Mouse (Mus musculus): ENCODE measurements around the gene Slc30a3.

Slc30a3 gene

GRCm38 (mm10) chr5:31108000-31108490, at the start of gene Slc30a3:
Gene Slc30a3, minus strand, starts transcription at chr5:31108237.
- no peak for DNase-seq (ENCODE audit: low spot score in 2 of 2)

GRCm38 (mm10) chr5:31154152-31154553, 46.1 kb upstream of the Slc30a3 start, which contains the start of gene Mpv17:
Gene Mpv17, minus strand, starts transcription at chr5:31154251.
- DNase-seq (ENCODE audit: low spot score in 2 of 2): peak; percentile 60 to 72

GRCm38 (mm10) chr5:31153516-31154151, 45.6 kb upstream of the Slc30a3 start:
- no peak for DNase-seq (ENCODE audit: low spot score in 2 of 2)

DNA sequence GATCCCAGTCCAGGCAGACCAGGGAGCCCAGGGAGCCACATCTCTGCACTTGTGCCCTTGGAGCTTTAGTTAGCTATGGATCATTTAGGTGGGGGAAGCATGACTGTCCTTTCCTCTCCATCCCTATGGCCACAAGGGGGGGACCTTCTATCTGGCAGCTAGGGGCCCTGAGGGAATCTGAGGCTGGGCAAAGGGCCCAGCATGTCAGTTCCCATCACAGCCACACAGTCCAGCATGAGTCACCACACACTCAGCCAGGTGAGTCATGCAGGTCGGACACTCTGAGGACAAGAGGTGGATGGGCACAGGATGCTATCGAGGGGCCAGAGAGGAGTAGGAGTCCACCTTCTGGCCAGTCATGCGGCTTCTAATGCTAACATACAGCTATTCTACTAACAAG, 43.7 kb upstream of the Slc30a3 start:
- no peak for DNase-seq (ENCODE audit: low spot score in 2 of 2)

DNA sequence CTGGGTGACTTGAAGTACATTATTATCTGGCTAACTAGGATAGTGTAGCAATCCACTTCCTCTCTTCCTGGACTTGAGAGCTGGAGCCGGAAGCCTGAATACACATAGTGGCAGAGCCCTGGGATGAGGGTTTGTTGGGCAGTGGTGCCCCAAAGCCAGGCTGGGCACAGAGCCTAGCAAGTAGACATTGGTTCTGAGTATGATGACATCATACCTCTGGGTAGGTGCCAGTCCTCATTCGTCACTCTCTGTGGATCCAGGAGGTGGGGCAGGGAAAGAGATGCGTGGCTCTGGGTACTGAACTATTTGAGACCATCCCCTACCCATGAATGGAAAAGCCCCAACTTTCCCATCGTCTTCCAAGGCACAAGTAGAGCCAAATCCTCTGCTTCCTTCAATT, 41.7 kb upstream of the Slc30a3 start:
- no peak for DNase-seq (ENCODE audit: low spot score in 2 of 2)

DNA sequence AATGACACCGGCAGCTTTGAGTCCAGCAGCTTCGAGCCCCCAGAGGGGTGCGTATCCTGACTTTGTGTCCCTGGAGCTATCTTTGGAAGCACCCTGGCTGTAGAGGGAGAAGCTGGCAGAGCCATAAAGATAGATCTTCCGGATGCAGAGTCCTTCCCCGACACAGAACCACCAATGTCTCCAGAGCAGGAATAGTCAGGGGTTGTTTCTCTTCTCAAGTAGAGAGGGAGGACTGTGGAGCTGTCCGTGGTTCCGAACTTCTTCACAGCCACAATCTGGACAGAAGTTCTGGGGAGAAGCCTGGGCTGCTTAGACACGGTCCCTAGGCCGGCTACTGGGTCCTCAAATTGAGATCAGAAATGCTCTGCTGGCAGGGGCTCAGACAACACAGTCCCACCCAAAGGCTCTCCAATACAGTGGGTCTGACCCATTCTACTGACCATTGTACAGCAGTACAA, 31.0 kb upstream of the Slc30a3 start:
- DNase-seq (ENCODE audit: low spot score in 2 of 2): no peak

GRCm38 (mm10) chr5:31138241-31138967, 30.4 kb upstream of the Slc30a3 start, which contains the start of gene Ucn:
Gene Ucn, minus strand, starts transcription at chr5:31138829.
- DNase-seq (ENCODE audit: low spot score in 2 of 2): no peak

DNA sequence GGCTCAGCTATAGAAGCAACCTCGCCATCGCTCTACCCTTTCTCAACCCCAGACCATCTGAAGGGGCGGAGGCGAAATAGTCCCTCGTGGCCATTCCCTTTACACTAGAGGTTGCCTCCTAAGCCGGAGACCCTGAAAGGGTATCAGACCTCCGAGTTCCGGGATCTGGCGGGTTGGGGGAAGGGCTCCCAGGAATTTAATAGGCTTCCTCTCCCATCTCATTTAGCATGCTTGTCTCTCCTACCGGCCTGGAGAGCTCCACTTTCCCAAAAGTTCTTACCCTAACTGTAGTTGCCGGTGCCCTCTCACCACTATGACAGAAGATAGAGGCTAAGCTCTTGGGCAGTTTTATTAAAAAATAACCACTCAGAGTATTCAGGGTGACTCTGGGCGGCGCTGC, 29.6 kb upstream of the Slc30a3 start:
- no peak for DNase-seq (ENCODE audit: low spot score in 2 of 2)

DNA sequence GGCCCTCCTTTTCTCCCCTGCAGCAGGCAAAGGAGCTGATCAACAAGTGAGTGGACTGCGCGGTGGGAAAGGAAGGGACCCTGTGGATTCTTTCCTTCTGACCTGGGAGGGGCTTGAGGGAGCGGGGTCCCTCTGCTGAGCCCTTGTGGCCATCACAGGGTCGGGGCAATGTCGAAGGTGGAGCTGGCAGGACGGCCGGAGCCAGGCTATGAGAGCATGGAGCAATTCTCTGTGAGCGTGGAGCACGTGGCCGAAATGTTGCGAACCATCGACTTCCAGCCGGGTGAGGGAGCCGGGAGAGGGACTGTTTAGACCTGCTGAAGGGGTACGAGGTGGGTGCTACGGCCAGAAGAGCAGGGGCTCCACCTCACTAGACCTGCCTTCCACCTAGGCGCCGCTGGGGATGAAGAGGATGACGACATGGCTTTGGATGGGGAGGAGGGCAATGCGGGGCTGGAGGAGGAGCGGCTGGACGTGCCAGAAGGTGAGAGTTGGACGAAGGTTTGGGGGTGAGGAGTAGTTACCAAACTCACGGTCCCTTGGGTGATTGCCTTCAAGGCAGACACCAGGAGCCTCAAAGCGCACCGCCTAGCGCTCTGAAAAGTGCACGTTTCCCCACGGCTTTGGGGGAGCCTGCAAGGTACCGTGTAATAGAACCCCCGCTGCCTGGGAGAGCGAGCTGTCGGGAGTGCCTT, 28.8 kb upstream of the Slc30a3 start:
- no peak for DNase-seq (ENCODE audit: low spot score in 2 of 2)

GRCm38 (mm10) chr5:31126050-31126449, 18.0 kb upstream of the Slc30a3 start:
- DNase-seq (ENCODE audit: low spot score in 2 of 2): no peak

- no peak for DNase-seq (ENCODE audit: low spot score in 2 of 2)
Measured at GRCm38 (mm10) chr5:31123481-31123880, 15.4 kb upstream of the Slc30a3 start.

DNA sequence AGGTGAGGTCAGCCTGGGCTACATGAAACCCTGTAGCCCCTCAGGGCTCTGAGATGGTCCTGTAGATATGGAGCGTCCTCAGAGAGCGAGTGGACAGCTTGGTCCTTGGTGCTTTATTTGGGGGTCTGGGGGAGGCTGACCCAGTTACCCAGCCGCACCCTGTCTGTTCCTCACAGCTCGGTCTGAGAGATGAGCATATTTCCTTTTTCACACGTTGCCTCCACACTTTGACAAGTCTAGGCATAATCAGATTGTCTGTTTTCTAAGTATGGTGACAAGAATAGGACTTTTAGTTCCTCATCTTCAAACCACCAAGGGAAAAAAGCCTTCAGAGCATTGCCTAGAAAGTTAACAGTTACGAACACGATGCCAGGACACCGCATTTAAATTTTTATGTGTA, 13.1 kb upstream of the Slc30a3 start:
- no peak for DNase-seq (ENCODE audit: low spot score in 2 of 2)

DNA sequence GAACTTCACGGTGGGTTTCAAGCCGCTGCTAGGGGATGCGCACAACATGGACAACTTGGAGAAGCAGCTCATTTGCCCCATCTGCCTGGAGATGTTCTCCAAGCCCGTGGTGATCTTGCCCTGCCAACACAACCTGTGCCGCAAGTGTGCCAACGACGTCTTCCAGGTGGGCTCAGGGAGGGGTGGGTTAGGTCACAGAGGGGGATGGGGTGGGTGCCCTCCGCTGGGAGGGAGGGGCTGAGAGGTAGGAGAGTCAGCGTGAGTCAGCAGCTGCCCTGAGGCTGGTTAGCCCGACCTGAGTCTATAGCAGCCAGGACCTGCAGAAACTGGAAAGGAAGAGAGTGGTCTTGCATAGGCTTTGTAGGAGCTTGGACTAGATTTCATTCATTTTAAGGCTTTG, 8.9 kb upstream of the Slc30a3 start:
- DNase-seq (ENCODE audit: low spot score in 2 of 2): no peak

DNA sequence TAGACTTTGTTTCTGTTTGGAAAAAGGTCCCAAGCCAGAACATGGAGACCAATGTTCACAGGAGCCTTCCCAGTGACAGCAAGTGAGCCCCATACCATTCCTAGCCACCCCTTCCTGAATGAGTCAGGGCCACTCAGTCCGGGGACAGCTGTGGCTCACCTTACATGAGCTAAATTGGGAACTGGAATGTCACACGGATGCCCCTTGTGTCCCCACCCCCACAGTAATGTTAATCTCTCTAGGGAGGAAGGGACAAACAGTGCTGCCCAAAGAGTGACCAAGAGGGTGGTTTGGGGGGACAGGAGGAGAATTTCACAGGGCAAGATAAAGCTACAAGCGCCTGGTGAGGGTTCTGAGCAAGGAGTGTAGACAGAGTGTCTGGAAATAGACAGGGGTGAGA, 8.3 kb upstream of the Slc30a3 start, which contains the start of gene Trim54:
Gene Trim54, plus strand, starts transcription at position 359 of the 400 bp plus-strand sequence.
- no peak for DNase-seq (ENCODE audit: low spot score in 2 of 2)

GRCm38 (mm10) chr5:31110781-31111180, 2.7 kb upstream of the Slc30a3 start:
- no peak for DNase-seq (ENCODE audit: low spot score in 2 of 2)

- DNase-seq (ENCODE audit: low spot score in 2 of 2): no peak
Measured at GRCm38 (mm10) chr5:31105814-31106335, 2.2 kb downstream of the Slc30a3 start, which contains the start of gene Dnajc5g. Gene Dnajc5g, plus strand, starts transcription at chr5:31106285.

DNA sequence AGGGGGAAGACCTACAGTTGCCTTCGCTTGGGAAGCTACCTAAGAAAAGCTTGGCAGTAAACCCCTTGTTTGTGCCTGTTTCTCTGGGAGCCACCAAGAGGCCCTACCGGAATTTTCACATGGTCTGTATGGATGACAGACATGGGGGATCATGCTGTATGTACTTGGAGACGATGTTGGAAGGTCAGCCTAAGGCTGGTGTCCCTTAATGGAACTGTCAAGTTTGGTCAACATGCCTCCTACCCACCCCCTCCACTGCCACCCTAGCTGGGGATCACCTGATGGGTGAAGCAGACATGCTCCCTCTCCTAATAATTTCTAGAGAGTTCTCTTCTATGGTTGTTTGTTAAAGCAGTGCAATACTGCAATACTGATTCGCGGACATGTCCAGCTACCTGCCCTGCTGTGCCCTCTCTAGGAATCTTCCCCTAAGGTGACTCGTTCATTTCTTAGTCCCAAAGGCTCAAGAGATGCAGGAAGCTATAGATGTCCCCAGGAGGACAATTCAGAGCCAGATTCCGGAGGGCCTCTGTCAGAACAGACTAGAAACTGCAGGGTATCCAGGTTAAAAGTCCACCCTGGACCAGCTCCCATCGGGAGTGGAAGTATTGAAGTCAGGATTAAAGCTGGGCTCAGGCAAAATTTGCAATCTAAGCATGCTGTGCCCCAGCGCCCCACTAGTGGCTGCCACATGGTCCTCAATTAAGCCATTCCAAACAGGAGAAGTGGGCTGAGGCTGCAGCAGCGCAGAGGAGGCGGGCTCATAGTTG, 12.1 kb downstream of the Slc30a3 start:
- no peak for DNase-seq (ENCODE audit: low spot score in 2 of 2)

DNA sequence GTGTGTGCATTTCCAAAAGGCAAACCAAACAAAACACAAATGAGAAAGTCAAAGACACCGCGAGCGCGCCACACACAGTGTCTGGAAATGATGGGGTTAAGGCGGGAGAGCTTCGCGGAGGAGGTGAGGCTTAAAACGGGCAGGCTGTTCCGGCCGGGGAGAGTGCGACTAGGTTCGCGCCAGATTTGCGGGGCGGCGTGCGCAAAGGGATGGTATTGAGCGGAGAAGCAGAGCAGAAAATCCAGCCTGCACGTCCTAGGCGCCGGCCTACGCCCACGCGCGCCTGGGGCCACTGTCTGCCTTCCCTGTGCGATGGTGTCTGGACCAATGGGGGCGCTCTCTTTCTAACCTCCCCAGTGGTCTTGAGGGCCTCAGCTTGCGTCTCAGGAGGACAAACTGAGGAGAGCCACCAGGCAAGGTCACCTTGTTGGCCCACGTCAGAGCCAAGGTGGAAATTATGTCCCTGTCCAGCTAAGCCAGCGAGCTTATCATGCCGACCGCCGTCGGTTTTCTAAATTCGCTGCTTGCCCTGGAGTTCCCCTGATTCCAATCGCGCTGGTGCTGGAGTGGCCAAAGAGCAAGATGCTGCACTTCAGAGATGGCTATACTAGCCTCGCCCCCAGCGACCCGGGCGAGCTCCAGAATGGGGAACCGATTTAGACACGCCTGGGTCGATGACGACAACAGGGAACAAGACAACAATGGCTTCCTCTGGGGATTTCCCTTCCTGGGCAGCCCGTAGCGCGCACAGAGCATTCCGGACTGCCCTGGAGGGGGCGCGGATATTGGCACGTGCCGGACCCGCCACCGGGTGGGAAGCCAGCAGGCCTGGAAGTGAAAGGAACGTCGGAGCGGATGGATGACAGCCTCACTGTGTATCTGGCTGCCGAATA, 13.0 kb downstream of the Slc30a3 start:
- DNase-seq (ENCODE audit: low spot score in 2 of 2): no peak

GRCm38 (mm10) chr5:31094100-31094798, 13.8 kb downstream of the Slc30a3 start:
- DNase-seq (ENCODE audit: low spot score in 2 of 2): no peak
